Mouse (Mus musculus): Measurements from ENCODE around the gene Lrrc26. TPM values are rescaled to one million over a fixed set of nuclear protein-coding genes. Genes with fewer than 3 reads are reported as not detected.

Gene Lrrc26
- polyA plus RNA-seq, 1 experiment from 2014 or later, result 0.23 TPM

- Histone ChIP-seq H3K4me3 (peak overlapping the region; percentile 68), H3K9ac (peak overlapping the region; percentile 73; the same call in 1 of the 2 replicates), H3K9me3 (no peaks in the 10 kb centered on the region), H3K4me2 (peak overlapping the region; percentile 85), H3K27me3 (replicated peaks) (no peaks in the 10 kb centered on the region), H3K27ac (no peak overlapping the region), H3K4me1 (peaks cover 33% of the 10 kb centered on the region), H3K36me3 (replicated peaks) (peaks cover 42% of the 10 kb centered on the region)
- 83% methylated on average over 2 of the region's 2 CpGs for WGBS
- no peak for ATAC-seq (replicated peaks)
These were observed 43.9 kb downstream of the Lrrc26 start for GRCm38 (mm10) chr2:25333569-25333968.

- ATAC-seq (replicated peaks), result no peak
- WGBS, result 92% methylated on average over 6 of the region's 6 CpGs
- Histone ChIP-seq H3K9ac (no peak overlapping the region), H3K36me3 (replicated peaks) (peaks cover 76% of the 10 kb centered on the region), H3K4me1 (peaks cover 20% of the 10 kb centered on the region), H3K4me2 (no peak overlapping the region), H3K4me3 (no peak overlapping the region), H3K27ac (no peak overlapping the region), H3K9me3 (no peaks in the 10 kb centered on the region), H3K27me3 (replicated peaks) (no peaks in the 10 kb centered on the region)
These were observed 48.6 kb downstream of the Lrrc26 start for GRCm38 (mm10) chr2:25338303-25338702.

Other genes with a start within 250 kb of the Lrrc26 start
- gene Nsmf, start 235.6 kb upstream of the Lrrc26 start, polyA plus RNA-seq (2015; fragmentation: Nextera tagmentation; extraction: Ambion mirVana), result 180 and 188 TPM in 2 replicates
- gene Entpd8, start 209.6 kb upstream of the Lrrc26 start, polyA plus RNA-seq (2015; fragmentation: Nextera tagmentation; extraction: Ambion mirVana), result not detected in 2 replicates
- not detected in 2 replicates for gene Noxa1, start 194.8 kb upstream of the Lrrc26 start, polyA plus RNA-seq (2015; fragmentation: Nextera tagmentation; extraction: Ambion mirVana)
- 15.3 and 18.1 TPM in 2 replicates for gene Nrarp, start 109.2 kb upstream of the Lrrc26 start, polyA plus RNA-seq (2015; fragmentation: Nextera tagmentation; extraction: Ambion mirVana)
- gene Tor4a, start 93.0 kb upstream of the Lrrc26 start, polyA plus RNA-seq (2015; fragmentation: Nextera tagmentation; extraction: Ambion mirVana), result 1.9 and 2.0 TPM in 2 replicates
- gene Nelfb, start 78.4 kb upstream of the Lrrc26 start, polyA plus RNA-seq (2015; fragmentation: Nextera tagmentation; extraction: Ambion mirVana), result 126 and 129 TPM in 2 replicates
- not detected in 2 replicates for gene Stpg3, start 75.3 kb upstream of the Lrrc26 start, polyA plus RNA-seq (2015; fragmentation: Nextera tagmentation; extraction: Ambion mirVana)
- 0.43 and 0.78 TPM in 2 replicates for gene Fam166a, start 71.2 kb upstream of the Lrrc26 start, polyA plus RNA-seq (2015; fragmentation: Nextera tagmentation; extraction: Ambion mirVana)
- 364 and 396 TPM in 2 replicates for gene Tubb4b, start 65.2 kb upstream of the Lrrc26 start, polyA plus RNA-seq (2015; fragmentation: Nextera tagmentation; extraction: Ambion mirVana)
- gene Slc34a3, start 55.6 kb upstream of the Lrrc26 start, polyA plus RNA-seq (2015; fragmentation: Nextera tagmentation; extraction: Ambion mirVana), result not detected in 2 replicates
- not detected in 2 replicates for gene Rnf224, start 53.1 kb upstream of the Lrrc26 start, polyA plus RNA-seq (2015; fragmentation: Nextera tagmentation; extraction: Ambion mirVana)
- 148 and 150 TPM in 2 replicates for gene Rnf208, start 47.7 kb upstream of the Lrrc26 start, polyA plus RNA-seq (2015; fragmentation: Nextera tagmentation; extraction: Ambion mirVana)
- gene Cysrt1, start 47.5 kb upstream of the Lrrc26 start, polyA plus RNA-seq (2015; fragmentation: Nextera tagmentation; extraction: Ambion mirVana), result 0.26 and 0.46 TPM in 2 replicates
- gene AL732309.1, start 43.1 kb upstream of the Lrrc26 start, polyA plus RNA-seq (2015; fragmentation: Nextera tagmentation; extraction: Ambion mirVana), result 6.2 and 8.4 TPM in 2 replicates
- 13.8 and 15.4 TPM in 2 replicates for gene Tmem203, start 34.5 kb upstream of the Lrrc26 start, polyA plus RNA-seq (2015; fragmentation: Nextera tagmentation; extraction: Ambion mirVana)
- gene Tprn, start 27.3 kb upstream of the Lrrc26 start, polyA plus RNA-seq (2015; fragmentation: Nextera tagmentation; extraction: Ambion mirVana), result 16.7 and 16.9 TPM in 2 replicates
- 186 and 197 TPM in 2 replicates for gene Ssna1, start 17.5 kb upstream of the Lrrc26 start, polyA plus RNA-seq (2015; fragmentation: Nextera tagmentation; extraction: Ambion mirVana)
- gene Anapc2, start 17.4 kb upstream of the Lrrc26 start, polyA plus RNA-seq (2015; fragmentation: Nextera tagmentation; extraction: Ambion mirVana), result 153 and 157 TPM in 2 replicates
- not detected in 2 replicates for gene Tmem210, start 1.8 kb upstream of the Lrrc26 start, polyA plus RNA-seq (2015; fragmentation: Nextera tagmentation; extraction: Ambion mirVana)
- gene Grin1, start 29.3 kb downstream of the Lrrc26 start, polyA plus RNA-seq (2015; fragmentation: Nextera tagmentation; extraction: Ambion mirVana), result 49.1 and 51.5 TPM in 2 replicates
- gene Man1b1, start 42.4 kb downstream of the Lrrc26 start, polyA plus RNA-seq (2015; fragmentation: Nextera tagmentation; extraction: Ambion mirVana), result 44.3 and 50.3 TPM in 2 replicates
- 23.8 and 25.8 TPM in 2 replicates for gene Dpp7, start 66.4 kb downstream of the Lrrc26 start, polyA plus RNA-seq (2015; fragmentation: Nextera tagmentation; extraction: Ambion mirVana)
- gene Uap1l1, start 75.8 kb downstream of the Lrrc26 start, polyA plus RNA-seq (2015; fragmentation: Nextera tagmentation; extraction: Ambion mirVana), result 5.6 and 5.9 TPM in 2 replicates
- gene Sapcd2, start 82.4 kb downstream of the Lrrc26 start, polyA plus RNA-seq (2015; fragmentation: Nextera tagmentation; extraction: Ambion mirVana), result 11.1 and 14.7 TPM in 2 replicates
- 2.7 and 3.3 TPM in 2 replicates for gene Entpd2, start 106.0 kb downstream of the Lrrc26 start, polyA plus RNA-seq (2015; fragmentation: Nextera tagmentation; extraction: Ambion mirVana)
- gene Npdc1, start 109.4 kb downstream of the Lrrc26 start, polyA plus RNA-seq (2015; fragmentation: Nextera tagmentation; extraction: Ambion mirVana), result 498 and 520 TPM in 2 replicates
- 0.17 and 0.41 TPM in 2 replicates for gene Fut7, start 133.4 kb downstream of the Lrrc26 start, polyA plus RNA-seq (2015; fragmentation: Nextera tagmentation; extraction: Ambion mirVana)
- 16.4 and 17.6 TPM in 2 replicates for gene Abca2, start 138.8 kb downstream of the Lrrc26 start, polyA plus RNA-seq (2015; fragmentation: Nextera tagmentation; extraction: Ambion mirVana)
- 3.3 and 3.9 TPM in 2 replicates for gene Clic3, start 166.9 kb downstream of the Lrrc26 start, polyA plus RNA-seq (2015; fragmentation: Nextera tagmentation; extraction: Ambion mirVana)
- gene Paxx, start 171.2 kb downstream of the Lrrc26 start, polyA plus RNA-seq (2015; fragmentation: Nextera tagmentation; extraction: Ambion mirVana), result 119 and 128 TPM in 2 replicates
- 822 and 843 TPM in 2 replicates for gene Ptgds, start 180.1 kb downstream of the Lrrc26 start, polyA plus RNA-seq (2015; fragmentation: Nextera tagmentation; extraction: Ambion mirVana)
- gene Lcn12, start 204.0 kb downstream of the Lrrc26 start, polyA plus RNA-seq (2015; fragmentation: Nextera tagmentation; extraction: Ambion mirVana), result not detected in 2 replicates
- gene Fbxw5, start 210.8 kb downstream of the Lrrc26 start, polyA plus RNA-seq (2015; fragmentation: Nextera tagmentation; extraction: Ambion mirVana), result 147 and 151 TPM in 2 replicates
- 6.4 and 7.4 TPM in 2 replicates for gene C8g, start 211.8 kb downstream of the Lrrc26 start, polyA plus RNA-seq (2015; fragmentation: Nextera tagmentation; extraction: Ambion mirVana)